Mouse (Mus musculus) intestine, embryonic 14.5 days (tissue): ENCODE data around the gene Gpc2. TPM values are rescaled to one million over a fixed set of nuclear protein-coding genes. Genes with fewer than 3 reads are reported as not detected.
A peak's percentile ranks its signal among the peaks of the same experiment; 100 is the strongest.

Experiments used
- ATAC-seq: fragments of 200-750 bp; cut with Nextera tagmentation; replicated peaks from 2 replicates; pipeline ENCODE4 v1.8.0; 2017; ENCODE audit warnings: low read depth, moderate number of reproducible peaks, moderate TSS enrichment, moderate library complexity; ENCODE audit not compliant: low FRiP score, low TSS enrichment
- DNase-seq: peaks from one replicate; pipeline ENCODE4 v3.0.0-alpha.2; 2018; ENCODE audit warnings: low spot score
- H3K27ac ChIP-seq: fragments of 300-500 bp; sonication (generic); 2 replicates; pipeline ENCODE4 v1.5.1; 2014; ENCODE audit warnings: low read depth, mild to moderate bottlenecking, control low read depth
- H3K27me3 ChIP-seq: fragments of 300-500 bp; sonication (generic); replicated peaks from 2 replicates; pipeline ENCODE4 v1.6.1; 2014; ENCODE audit warnings: low read length, control low read depth; ENCODE audit not compliant: control insufficient read depth, insufficient read depth
- H3K36me3 ChIP-seq: fragments of 300-500 bp; sonication (generic); 2 replicates; pipeline ENCODE4 v1.6.1; 2014; ENCODE audit warnings: low read length, control low read depth; ENCODE audit not compliant: control insufficient read depth, insufficient read depth
- H3K4me1 ChIP-seq: fragments of 300-500 bp; sonication (generic); replicated peaks from 2 replicates; pipeline ENCODE4 v1.6.1; 2014; ENCODE audit warnings: low read length, control low read depth, mixed read lengths; ENCODE audit not compliant: control insufficient read depth, insufficient read depth
- H3K4me2 ChIP-seq: fragments of 300-500 bp; sonication (generic); 2 replicates; pipeline ENCODE4 v1.6.1; 2014; ENCODE audit warnings: low read length
- H3K4me3 ChIP-seq: fragments of 300-500 bp; sonication (generic); 2 replicates; pipeline ENCODE4 v1.5.1; 2014; ENCODE audit warnings: low read depth, low read length, control low read depth, mixed read lengths
- H3K9ac ChIP-seq: fragments of 300-500 bp; sonication (generic); 2 replicates; pipeline ENCODE4 v1.6.1; 2014; ENCODE audit warnings: mild to moderate bottlenecking, low read length
- H3K9me3 ChIP-seq: fragments of 300-500 bp; sonication (generic); 2 replicates; pipeline ENCODE4 v1.6.1; 2016; ENCODE audit warnings: low read length, control low read depth; ENCODE audit not compliant: control insufficient read depth
- WGBS: fragments of 180-500 bp; shearing (Covaris S2); extraction: QIAGEN DNeasy Blood & Tissue Kit; methylation state at CpG from one replicate; pipeline ENCODE4 v1.1.7; 2014; 5-methylcytosine and 5-hydroxymethylcytosine counted together
- polyA plus RNA-seq: library from polyadenylated mRNA; unstranded; fragments of >200 nt; fragmentation: Nextera tagmentation; extraction: Ambion mirVana; gene quantifications from 2 replicates; pipeline ENCODE4 v1.2.1, GENCODE M21; 2014

Gene Gpc2
- polyA plus RNA-seq, 1 experiment from 2014 or later: 3.4 TPM

- H3K9me3 ChIP-seq: no peaks in the 10 kb centered on the region
- H3K27ac ChIP-seq: no peak overlapping the region
- ATAC-seq (no peak), DNase-seq (no peak)
- H3K4me1 ChIP-seq: peaks cover 18% of the 10 kb centered on the region
- H3K27me3 ChIP-seq: no peaks in the 10 kb centered on the region
- 62% methylated on average over 7 of the region's 7 CpGs for WGBS
- H3K36me3 ChIP-seq: peaks cover 46% of the 10 kb centered on the region
- H3K4me2 ChIP-seq: no peak overlapping the region
- no peak overlapping the region for H3K4me3 ChIP-seq
- H3K9ac ChIP-seq: no peak overlapping the region
These were observed 20.8 kb downstream of the Gpc2 start for GRCm38 (mm10) chr5:138258993-138259392.

- 80% methylated on average over 6 of the region's 6 CpGs for WGBS
These were observed 21.3 kb downstream of the Gpc2 start for GRCm38 (mm10) chr5:138258542-138258941.

GRCm38 (mm10) chr5:138258078-138258477 lies 21.7 kb downstream of the Gpc2 start:
- H3K4me3 ChIP-seq: no peak overlapping the region
- peaks cover 46% of the 10 kb centered on the region for H3K36me3 ChIP-seq
- ATAC-seq (no peak), DNase-seq (no peak)
- H3K27ac ChIP-seq: no peak overlapping the region
- H3K9ac ChIP-seq: no peak overlapping the region
- no peaks in the 10 kb centered on the region for H3K27me3 ChIP-seq
- H3K4me1 ChIP-seq: peaks cover 16% of the 10 kb centered on the region
- H3K4me2 ChIP-seq: no peak overlapping the region
- WGBS: 76% methylated on average over 3 of the region's 3 CpGs
- no peaks in the 10 kb centered on the region for H3K9me3 ChIP-seq

More at GRCm38 (mm10) chr5:138258542-138258941, 21.3 kb downstream of the Gpc2 start:
- DNase-seq (no peak), ATAC-seq (no peak)
- Histone ChIP-seq H3K4me1 (peaks cover 18% of the 10 kb centered on the region), H3K4me3 (no peak overlapping the region), H3K4me2 (no peak overlapping the region), H3K36me3 (peaks cover 46% of the 10 kb centered on the region), H3K27ac (no peak overlapping the region), H3K9ac (no peak overlapping the region), H3K9me3 (no peaks in the 10 kb centered on the region), H3K27me3 (no peaks in the 10 kb centered on the region)

GRCm38 (mm10) chr5:138257585-138257978 lies 22.2 kb downstream of the Gpc2 start:
- Histone ChIP-seq H3K27me3 (no peaks in the 10 kb centered on the region), H3K27ac (no peak overlapping the region), H3K9ac (no peak overlapping the region), H3K4me1 (peaks cover 11% of the 10 kb centered on the region), H3K4me2 (no peak overlapping the region), H3K9me3 (no peaks in the 10 kb centered on the region), H3K4me3 (no peak overlapping the region), H3K36me3 (peaks cover 46% of the 10 kb centered on the region)
- DNase-seq: no peak
- WGBS: 89% methylated on average over 4 of the region's 4 CpGs
- ATAC-seq: no peak

GRCm38 (mm10) chr5:138256966-138257584 lies 22.7 kb downstream of the Gpc2 start:
- H3K4me3 ChIP-seq: no peak overlapping the region
- DNase-seq (no peak), ATAC-seq (no peak)
- H3K36me3 ChIP-seq: peaks cover 43% of the 10 kb centered on the region
- no peak overlapping the region for H3K9ac ChIP-seq
- no peak overlapping the region for H3K27ac ChIP-seq
- peaks cover 7% of the 10 kb centered on the region; the same call in 1 of the 2 replicates for H3K4me1 ChIP-seq
- no peaks in the 10 kb centered on the region for H3K27me3 ChIP-seq
- no peaks in the 10 kb centered on the region for H3K9me3 ChIP-seq
- WGBS: 85% methylated on average over 10 of the region's 10 CpGs
- no peak overlapping the region for H3K4me2 ChIP-seq

- H3K4me2 ChIP-seq: peak overlapping the region; percentile 82
- H3K9me3 ChIP-seq: no peaks in the 10 kb centered on the region
- peak overlapping the region; percentile 60 for H3K9ac ChIP-seq
- H3K4me3 ChIP-seq: peak overlapping the region; percentile 83
- H3K36me3 ChIP-seq: peaks cover 33% of the 10 kb centered on the region
- peak; percentile 33; the same call in 1 of the 2 replicates for ATAC-seq
- H3K27ac ChIP-seq: peak overlapping the region; percentile 69; the same call in 1 of the 2 replicates
- H3K4me1 ChIP-seq: peaks cover 7% of the 10 kb centered on the region; the same call in 1 of the 2 replicates
- no peak for DNase-seq
- H3K27me3 ChIP-seq: no peaks in the 10 kb centered on the region
- 12% methylated on average over 7 of the region's 7 CpGs for WGBS
These were observed 23.7 kb downstream of the Gpc2 start for GRCm38 (mm10) chr5:138256094-138256467.

- peaks cover 7% of the 10 kb centered on the region; the same call in 1 of the 2 replicates for H3K4me1 ChIP-seq
- peak; percentile 100 for ATAC-seq
- peak within 1 kb of the TSS; percentile 69; the same call in 1 of the 2 replicates for H3K27ac ChIP-seq
- peak; percentile 88 for DNase-seq
- peak within 1 kb of the TSS; percentile 60 for H3K9ac ChIP-seq
- no peaks in the 10 kb centered on the region for H3K27me3 ChIP-seq
- no peaks in the 10 kb centered on the region for H3K9me3 ChIP-seq
- H3K4me3 ChIP-seq: peak within 1 kb of the TSS; percentile 83
- peaks cover 28% of the 10 kb centered on the region for H3K36me3 ChIP-seq
- H3K4me2 ChIP-seq: peak within 1 kb of the TSS; percentile 82
- WGBS: under 1% methylated on average over 38 of the region's 38 CpGs
These were observed 24.3 kb downstream of the Gpc2 start, which contains the start of gene Lamtor4 for GRCm38 (mm10) chr5:138255353-138256093. Gene Lamtor4 (plus strand): TSS chr5:138255482.

- no peaks in the 10 kb centered on the region for H3K9me3 ChIP-seq
- H3K27ac ChIP-seq: no peak overlapping the region
- H3K4me1 ChIP-seq: peaks cover 7% of the 10 kb centered on the region; the same call in 1 of the 2 replicates
- DNase-seq (no peak), ATAC-seq (no peak)
- H3K36me3 ChIP-seq: 0 out of 2 replicates have a peak, but pooled peaks cover 7% of the 10 kb centered on the region
- no peak overlapping the region for H3K4me2 ChIP-seq
- 94% methylated on average over 3 of the region's 3 CpGs for WGBS
- H3K27me3 ChIP-seq: no peaks in the 10 kb centered on the region
- no peak overlapping the region for H3K4me3 ChIP-seq
- H3K9ac ChIP-seq: no peak overlapping the region
These were observed 26.7 kb downstream of the Gpc2 start for GRCm38 (mm10) chr5:138253061-138253460.
